Mouse (Mus musculus): Measurements from ENCODE around the gene Ccr1. TPM values are rescaled to one million over a fixed set of nuclear protein-coding genes. Genes with fewer than 3 reads are reported as not detected.

Ccr1 gene
- total and polyA plus RNA-seq, 3 experiments: 0.03 to 3.9 (median 2.2) TPM

- Histone ChIP-seq H3K27me3 (ENCODE audit: insufficient read depth, low read length) (no peaks in the 10 kb centered on the region), H3K9me3 (replicated peaks) (no peaks in the 10 kb centered on the region), H3K4me3 (ENCODE audit: low read depth, low read length) (no peak overlapping the region), H3K36me3 (replicated peaks) (peaks cover 56% of the 10 kb centered on the region), H3K4me1 (ENCODE audit: insufficient read depth, low read depth, low read length) (peaks cover 53% of the 10 kb centered on the region)
- no peak for TF ChIP-seq POLR2AphosphoS5 (IDR thresholded peaks at IDR 0.05; ENCODE audit: insufficient replicate concordance, low read depth, low read length)
- TF ChIP-seq CTCF (IDR thresholded peaks at IDR 0.05; ENCODE audit: low read depth, low read length): no peak
- no peak for TF ChIP-seq GATA2 (IDR thresholded peaks at IDR 0.05; ENCODE audit: borderline replicate concordance, low read depth, low read length)
- TF ChIP-seq GATA1 (IDR thresholded peaks at IDR 0.05; ENCODE audit: borderline replicate concordance, low read length): no peak
- TF ChIP-seq TAL1 (conservative IDR thresholded peaks at IDR 0.05; ENCODE audit: low read depth, low read length): no peak
- ATAC-seq (ENCODE audit: extremely low read depth, insufficient number of reproducible peaks, low FRiP score, poor library complexity, severe bottlenecking) (no peak), DNase-seq (ENCODE audit: low spot score) (peak; percentile 28)
Observed at GRCm38 (mm10) chr9:123935346-123935745, 33.1 kb downstream of the Ccr1 start.

- H3K36me3 ChIP-seq (replicated peaks): peaks cover 63% of the 10 kb centered on the region
- no peaks in the 10 kb centered on the region for H3K9me3 ChIP-seq (replicated peaks)
- ATAC-seq (ENCODE audit: extremely low read depth, insufficient number of reproducible peaks, low FRiP score, poor library complexity, severe bottlenecking) (no peak), DNase-seq (ENCODE audit: low spot score) (peak; percentile 33)
- peaks cover 67% of the 10 kb centered on the region for H3K4me1 ChIP-seq (ENCODE audit: insufficient read depth, low read depth, low read length)
- TF ChIP-seq GATA1 (IDR thresholded peaks at IDR 0.05; ENCODE audit: borderline replicate concordance, low read length) (no peak), TAL1 (conservative IDR thresholded peaks at IDR 0.05; ENCODE audit: low read depth, low read length) (no peak), CTCF (IDR thresholded peaks at IDR 0.05; ENCODE audit: low read depth, low read length) (no peak), GATA2 (IDR thresholded peaks at IDR 0.05; ENCODE audit: borderline replicate concordance, low read depth, low read length) (no peak), POLR2AphosphoS5 (IDR thresholded peaks at IDR 0.05; ENCODE audit: insufficient replicate concordance, low read depth, low read length) (no peak)
- H3K27me3 ChIP-seq (ENCODE audit: insufficient read depth, low read length): no peaks in the 10 kb centered on the region
- H3K4me3 ChIP-seq (ENCODE audit: low read depth, low read length): no peak overlapping the region
Observed at GRCm38 (mm10) chr9:123933716-123934445, 34.6 kb downstream of the Ccr1 start.

- no peak for TF ChIP-seq CTCF (IDR thresholded peaks at IDR 0.05; ENCODE audit: low read depth, low read length)
- TF ChIP-seq GATA1 (IDR thresholded peaks at IDR 0.05; ENCODE audit: borderline replicate concordance, low read length): no peak
- TF ChIP-seq GATA2 (IDR thresholded peaks at IDR 0.05; ENCODE audit: borderline replicate concordance, low read depth, low read length): no peak
- no peak for TF ChIP-seq TAL1 (conservative IDR thresholded peaks at IDR 0.05; ENCODE audit: low read depth, low read length)
- TF ChIP-seq POLR2AphosphoS5 (IDR thresholded peaks at IDR 0.05; ENCODE audit: insufficient replicate concordance, low read depth, low read length): no peak
- Histone ChIP-seq H3K9me3 (replicated peaks) (no peaks in the 10 kb centered on the region), H3K27me3 (ENCODE audit: insufficient read depth, low read length) (no peaks in the 10 kb centered on the region), H3K36me3 (replicated peaks) (peaks cover 70% of the 10 kb centered on the region), H3K4me3 (ENCODE audit: low read depth, low read length) (no peak overlapping the region), H3K4me1 (ENCODE audit: insufficient read depth, low read depth, low read length) (peaks cover 75% of the 10 kb centered on the region)
- DNase-seq (ENCODE audit: low spot score): peak; percentile 42
- ATAC-seq (ENCODE audit: extremely low read depth, insufficient number of reproducible peaks, low FRiP score, poor library complexity, severe bottlenecking): no peak
Observed at GRCm38 (mm10) chr9:123932911-123933675, 35.4 kb downstream of the Ccr1 start.

GRCm38 (mm10) chr9:123931761-123932700, 36.5 kb downstream of the Ccr1 start:
- TF ChIP-seq POLR2AphosphoS5 (IDR thresholded peaks at IDR 0.05; ENCODE audit: insufficient replicate concordance, low read depth, low read length): no peak
- TF ChIP-seq GATA1 (IDR thresholded peaks at IDR 0.05; ENCODE audit: borderline replicate concordance, low read length): no peak
- no peak for TF ChIP-seq GATA2 (IDR thresholded peaks at IDR 0.05; ENCODE audit: borderline replicate concordance, low read depth, low read length)
- TF ChIP-seq CTCF (IDR thresholded peaks at IDR 0.05; ENCODE audit: low read depth, low read length): no peak
- TF ChIP-seq TAL1 (conservative IDR thresholded peaks at IDR 0.05; ENCODE audit: low read depth, low read length): no peak
- Histone ChIP-seq H3K4me1 (ENCODE audit: insufficient read depth, low read depth, low read length) (peaks cover 84% of the 10 kb centered on the region), H3K36me3 (replicated peaks) (peaks cover 77% of the 10 kb centered on the region), H3K4me3 (ENCODE audit: low read depth, low read length) (no peak overlapping the region; the same call in 1 of the 2 replicates), H3K9me3 (replicated peaks) (no peaks in the 10 kb centered on the region), H3K27me3 (ENCODE audit: insufficient read depth, low read length) (no peaks in the 10 kb centered on the region)
- peak; percentile 94 for DNase-seq (ENCODE audit: low spot score)
- peak; percentile 31 for ATAC-seq (ENCODE audit: extremely low read depth, insufficient number of reproducible peaks, low FRiP score, poor library complexity, severe bottlenecking)

GRCm38 (mm10) chr9:123930926-123931325, 37.6 kb downstream of the Ccr1 start:
- DNase-seq (ENCODE audit: low spot score) (no peak), ATAC-seq (ENCODE audit: extremely low read depth, insufficient number of reproducible peaks, low FRiP score, poor library complexity, severe bottlenecking) (no peak)
- no peaks in the 10 kb centered on the region for H3K9me3 ChIP-seq (replicated peaks)
- peak overlapping the region; percentile 0; the same call in 1 of the 2 replicates for H3K4me3 ChIP-seq (ENCODE audit: low read depth, low read length)
- H3K27me3 ChIP-seq (ENCODE audit: insufficient read depth, low read length): no peaks in the 10 kb centered on the region
- H3K4me1 ChIP-seq (ENCODE audit: insufficient read depth, low read depth, low read length): peaks cover 74% of the 10 kb centered on the region
- no peak for TF ChIP-seq TAL1 (conservative IDR thresholded peaks at IDR 0.05; ENCODE audit: low read depth, low read length)
- TF ChIP-seq POLR2AphosphoS5 (IDR thresholded peaks at IDR 0.05; ENCODE audit: insufficient replicate concordance, low read depth, low read length): no peak
- no peak for TF ChIP-seq CTCF (IDR thresholded peaks at IDR 0.05; ENCODE audit: low read depth, low read length)
- no peak for TF ChIP-seq GATA2 (IDR thresholded peaks at IDR 0.05; ENCODE audit: borderline replicate concordance, low read depth, low read length)
- TF ChIP-seq GATA1 (IDR thresholded peaks at IDR 0.05; ENCODE audit: borderline replicate concordance, low read length): no peak
- H3K36me3 ChIP-seq (replicated peaks): peaks cover 66% of the 10 kb centered on the region
